Mouse (Mus musculus) heart, postnatal 0 days (tissue): ENCODE measurements around the gene Rasgrf1. TPM values are rescaled to one million over a fixed set of nuclear protein-coding genes. Genes with fewer than 3 reads are reported as not detected.

Experiments
- ATAC-seq: fragments of 200-750 bp; cut with Nextera tagmentation; 2 replicates; pipeline ENCODE4 v1.8.0; 2017; ENCODE audit warnings: low read depth, moderate number of reproducible peaks, moderate library complexity; ENCODE audit not compliant: insufficient read depth
- DNase-seq: peaks from one replicate; pipeline ENCODE4 v3.0.0-alpha.2; 2016; ENCODE audit warnings: low spot score
- H3K27ac ChIP-seq: fragments of 300-500 bp; sonication (generic); 2 replicates; pipeline ENCODE4 v1.5.1; 2014; ENCODE audit warnings: low read depth, mild to moderate bottlenecking
- H3K27me3 ChIP-seq: fragments of 300-500 bp; sonication (generic); 2 replicates; pipeline ENCODE4 v1.6.1; 2014; ENCODE audit warnings: low read length, mixed read lengths; ENCODE audit not compliant: control insufficient read depth, insufficient read depth
- H3K36me3 ChIP-seq: fragments of 300-500 bp; sonication (generic); replicated peaks from 2 replicates; pipeline ENCODE4 v1.6.1; 2014; ENCODE audit warnings: low read length, mixed read lengths; ENCODE audit not compliant: control insufficient read depth, insufficient read depth
- H3K4me1 ChIP-seq: fragments of 300-500 bp; sonication (generic); 2 replicates; pipeline ENCODE4 v1.6.1; 2014; ENCODE audit warnings: antibody characterized with exemption; ENCODE audit not compliant: control insufficient read depth, insufficient read depth
- H3K4me2 ChIP-seq: fragments of 300-500 bp; sonication (generic); 2 replicates; pipeline ENCODE4 v1.6.1; 2014; ENCODE audit warnings: low read depth, mild to moderate bottlenecking, low read length, moderate library complexity
- H3K4me3 ChIP-seq: fragments of 300-500 bp; sonication (generic); 2 replicates; pipeline ENCODE4 v1.5.1; 2014; ENCODE audit warnings: low read depth, low read length
- H3K9ac ChIP-seq: fragments of 300-500 bp; sonication (generic); replicated peaks from 2 replicates; pipeline ENCODE4 v1.6.1; 2014; ENCODE audit warnings: low read depth, low read length, mixed read lengths
- H3K9me3 ChIP-seq: fragments of 300-500 bp; sonication (generic); replicated peaks from 2 replicates; pipeline ENCODE4 v1.6.1; 2016; ENCODE audit warnings: low read length; ENCODE audit not compliant: control insufficient read depth
- CTCF ChIP-seq: IDR thresholded peaks from 2 replicates; pipeline ENCODE4 v1.5.1; 2016; ENCODE audit warnings: antibody characterized with exemption, control low read depth, low read depth
- EP300 ChIP-seq: IDR thresholded peaks from 2 replicates; pipeline ENCODE4 v1.6.1; 2016; ENCODE audit warnings: antibody characterized with exemption, low read depth
- WGBS: fragments of 180-500 bp; shearing (Covaris S2); extraction: QIAGEN DNeasy Blood & Tissue Kit; methylation state at CpG from one replicate; pipeline ENCODE4 v1.1.7; 2014; 5-methylcytosine and 5-hydroxymethylcytosine counted together
- polyA plus RNA-seq: library from polyadenylated mRNA; unstranded; fragments of >200 nt; fragmentation: Nextera tagmentation; extraction: Ambion mirVana; gene quantifications from 2 replicates; pipeline ENCODE4 v1.2.1, GENCODE M21; 2015
- total RNA-seq: library from RNA; depleted of rRNA; stranded (reverse); fragments of >200 nt; gene quantifications from 2 replicates; pipeline ENCODE4 v1.2.3, GENCODE M21; 2014; ENCODE audit warnings: low replicate concordance; rRNA removed

Gene Rasgrf1
- total and polyA plus RNA-seq, 2 experiments from 2014 or later = not detected

DNA sequence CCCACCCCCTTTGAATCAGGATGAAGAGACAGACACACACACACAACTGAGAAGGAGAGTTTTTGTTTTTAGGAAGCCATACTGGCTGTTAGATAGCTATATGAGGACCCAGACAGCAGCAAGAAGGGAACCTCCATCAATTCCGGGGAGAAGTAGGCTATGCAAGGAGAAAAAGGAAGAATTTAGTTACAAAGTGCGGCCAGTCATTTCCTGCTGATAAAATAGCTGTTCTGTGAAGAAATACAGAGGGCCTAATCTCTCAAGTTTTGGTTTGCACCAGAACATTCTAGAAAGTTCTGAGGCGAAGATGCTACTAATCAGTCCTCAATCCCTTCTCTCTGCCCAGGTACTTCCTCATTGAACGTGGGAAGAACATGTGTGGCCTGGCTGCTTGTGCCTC lies 165.6 kb downstream of the Rasgrf1 start:
- Histone ChIP-seq H3K4me1 (no peaks in the 10 kb centered on the region), H3K9me3 (no peaks in the 10 kb centered on the region), H3K27ac (no peak overlapping the region), H3K36me3 (no peaks in the 10 kb centered on the region), H3K4me3 (no peak overlapping the region), H3K4me2 (no peak overlapping the region), H3K9ac (no peak overlapping the region), H3K27me3 (no peaks in the 10 kb centered on the region)
- ATAC-seq (no peak), DNase-seq (no peak)
- TF ChIP-seq EP300 (no peak), CTCF (no peak)
- 52% methylated on average over 4 of the region's 4 CpGs for WGBS

DNA sequence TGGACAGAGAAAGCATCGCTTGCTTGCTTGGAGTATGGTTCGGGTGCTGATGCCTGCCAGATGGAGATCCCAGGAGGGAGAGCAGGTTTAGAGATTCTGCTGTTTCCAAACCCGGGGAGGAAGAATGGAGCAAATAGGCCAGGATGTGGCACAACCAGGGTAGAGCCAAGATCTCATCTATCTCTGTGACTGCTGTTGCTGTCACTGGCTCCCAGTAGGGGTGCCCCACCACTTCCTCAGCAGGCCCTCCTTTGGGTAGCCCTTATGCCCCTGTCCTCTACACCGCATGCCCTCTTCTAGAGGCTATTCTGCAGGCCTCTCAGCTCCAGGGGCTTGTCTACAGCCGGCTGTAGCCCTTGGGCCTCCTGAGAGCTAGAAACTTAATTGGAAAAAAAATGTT lies 166.4 kb downstream of the Rasgrf1 start:
- TF ChIP-seq CTCF = no peak
- TF ChIP-seq EP300 = no peak
- Histone ChIP-seq H3K27me3 (no peaks in the 10 kb centered on the region), H3K4me1 (no peaks in the 10 kb centered on the region), H3K27ac (no peak overlapping the region), H3K36me3 (no peaks in the 10 kb centered on the region), H3K9ac (no peak overlapping the region), H3K4me3 (no peak overlapping the region), H3K4me2 (no peak overlapping the region), H3K9me3 (no peaks in the 10 kb centered on the region)
- ATAC-seq (no peak), DNase-seq (no peak)
- WGBS = 70% methylated on average over 5 of the region's 5 CpGs

Other genes with a start within 250 kb of the Rasgrf1 start
- gene Tmed3, start 204.8 kb upstream of the Rasgrf1 start, total RNA-seq = 72.4 and 126 TPM in 2 replicates
- gene Tmed3, start 204.8 kb upstream of the Rasgrf1 start, polyA plus RNA-seq = 56.0 and 66.7 TPM in 2 replicates
- not detected in 2 replicates for gene Ankrd34c, start 171.4 kb upstream of the Rasgrf1 start, total RNA-seq
- not detected in 2 replicates for gene Ankrd34c, start 171.4 kb upstream of the Rasgrf1 start, polyA plus RNA-seq
- gene Ctsh, start 144.2 kb downstream of the Rasgrf1 start, total RNA-seq = 63.6 and 151 TPM in 2 replicates
- 78.8 and 85.5 TPM in 2 replicates for gene Ctsh, start 144.2 kb downstream of the Rasgrf1 start, polyA plus RNA-seq
- gene Morf4l1, start 204.9 kb downstream of the Rasgrf1 start, total RNA-seq = 92.5 and 111 TPM in 2 replicates
- 293 and 300 TPM in 2 replicates for gene Morf4l1, start 204.9 kb downstream of the Rasgrf1 start, polyA plus RNA-seq